Mouse (Mus musculus) embryonic facial prominence, embryonic 13.5 days (tissue): ENCODE data around the gene Gm20479. TPM values are rescaled to one million over a fixed set of nuclear protein-coding genes. Genes with fewer than 3 reads are reported as not detected.

ENCODE experiments used
- ATAC-seq: fragments of 200-750 bp; cut with Nextera tagmentation; 2 replicates; pipeline ENCODE4 v1.8.0; 2017; ENCODE audit warnings: low read depth; ENCODE audit not compliant: insufficient number of reproducible peaks, insufficient read depth, low FRiP score, low TSS enrichment
- H3K27ac ChIP-seq: fragments of 300-500 bp; sonication (generic); 2 replicates; pipeline ENCODE4 v1.5.1; 2015; ENCODE audit warnings: moderate library complexity, mild to moderate bottlenecking, inconsistent platforms
- H3K27me3 ChIP-seq: fragments of 300-500 bp; sonication (generic); 2 replicates; pipeline ENCODE4 v1.6.1; 2015; ENCODE audit warnings: mild to moderate bottlenecking, inconsistent platforms
- H3K36me3 ChIP-seq: fragments of 300-500 bp; sonication (generic); 2 replicates; pipeline ENCODE4 v1.6.1; 2015; ENCODE audit warnings: mild to moderate bottlenecking, inconsistent platforms
- H3K4me1 ChIP-seq: fragments of 300-500 bp; sonication (generic); 2 replicates; pipeline ENCODE4 v1.6.1; 2015; ENCODE audit warnings: inconsistent platforms
- H3K4me2 ChIP-seq: fragments of 300-500 bp; sonication (generic); 2 replicates; pipeline ENCODE4 v1.6.1; 2015; ENCODE audit warnings: moderate library complexity, mild to moderate bottlenecking, inconsistent platforms
- H3K4me3 ChIP-seq: fragments of 300-500 bp; sonication (generic); 2 replicates; pipeline ENCODE4 v1.5.1; 2015; ENCODE audit warnings: mild to moderate bottlenecking, inconsistent platforms
- H3K9ac ChIP-seq: fragments of 300-500 bp; sonication (generic); 2 replicates; pipeline ENCODE4 v1.6.1; 2015; ENCODE audit warnings: mild to moderate bottlenecking, inconsistent platforms
- H3K9me3 ChIP-seq: fragments of 300-500 bp; sonication (generic); 2 replicates; pipeline ENCODE4 v1.6.1; 2016; ENCODE audit warnings: inconsistent platforms
- WGBS: fragments of 180-500 bp; shearing (Covaris S2); methylation state at CpG from one replicate; pipeline ENCODE4 v1.1.7; 2015; ENCODE audit warnings: mixed read lengths; 5-methylcytosine and 5-hydroxymethylcytosine counted together
- polyA plus RNA-seq: library from polyadenylated mRNA; unstranded; fragments of >200 nt; fragmentation: Nextera tagmentation; extraction: Ambion mirVana; gene quantifications from 2 replicates; pipeline ENCODE4 v1.2.1, GENCODE M21; 2015

Gm20479 gene
- polyA plus RNA-seq, 1 experiment from 2014 or later: not detected

GRCm38 (mm10) chr7:27325697-27326096, 31.5 kb downstream of the Gm20479 start:
- ATAC-seq: no peak
- H3K4me1 ChIP-seq: peaks cover 28% of the 10 kb centered on the region
- H3K9me3 ChIP-seq: no peaks in the 10 kb centered on the region
- H3K9ac ChIP-seq: peak overlapping the region; percentile 54
- H3K4me3 ChIP-seq: peak overlapping the region; percentile 39
- H3K4me2 ChIP-seq: peak overlapping the region; percentile 59
- peaks cover 22% of the 10 kb centered on the region; the same call in 1 of the 2 replicates for H3K36me3 ChIP-seq
- H3K27ac ChIP-seq: no peak overlapping the region
- 2% methylated on average over 24 of the region's 24 CpGs for WGBS
- peaks cover 90% of the 10 kb centered on the region for H3K27me3 ChIP-seq

DNA sequence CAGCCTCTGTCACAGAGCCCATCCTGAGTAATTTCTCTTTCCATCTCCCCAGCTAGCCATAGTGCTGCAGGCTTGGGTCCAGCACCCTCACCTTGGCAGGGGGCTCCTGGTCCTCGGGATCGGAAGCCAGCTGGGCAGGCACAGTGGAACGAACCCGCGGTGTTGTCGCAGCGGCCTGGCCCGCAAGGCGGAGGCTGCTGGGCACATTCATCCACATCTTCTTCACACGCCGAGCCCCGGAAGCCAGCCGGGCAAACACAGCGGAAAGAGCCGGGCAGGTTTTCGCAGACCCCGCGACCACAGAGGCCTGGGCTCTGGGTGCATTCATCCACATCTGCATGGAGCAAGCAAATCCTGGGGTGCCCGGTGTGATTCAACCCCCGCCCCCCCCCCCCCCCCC, 32.3 kb downstream of the Gm20479 start:
- peaks cover 83% of the 10 kb centered on the region for H3K27me3 ChIP-seq
- H3K4me2 ChIP-seq: no peak overlapping the region
- no peak for ATAC-seq
- peaks cover 21% of the 10 kb centered on the region for H3K4me1 ChIP-seq
- H3K27ac ChIP-seq: no peak overlapping the region
- H3K9me3 ChIP-seq: no peaks in the 10 kb centered on the region
- no peak overlapping the region for H3K9ac ChIP-seq
- 51% methylated on average over 18 of the region's 20 CpGs for WGBS
- no peak overlapping the region for H3K4me3 ChIP-seq
- H3K36me3 ChIP-seq: peaks cover 22% of the 10 kb centered on the region; the same call in 1 of the 2 replicates

- no peak overlapping the region for H3K4me2 ChIP-seq
- 96% methylated on average over 11 of the region's 11 CpGs for WGBS
- no peak for ATAC-seq
- no peak overlapping the region for H3K27ac ChIP-seq
- H3K9me3 ChIP-seq: no peaks in the 10 kb centered on the region
- H3K36me3 ChIP-seq: peaks cover 22% of the 10 kb centered on the region; the same call in 1 of the 2 replicates
- H3K9ac ChIP-seq: no peak overlapping the region
- H3K4me1 ChIP-seq: peaks cover 14% of the 10 kb centered on the region
- no peak overlapping the region for H3K4me3 ChIP-seq
- peaks cover 75% of the 10 kb centered on the region for H3K27me3 ChIP-seq
Observed at GRCm38 (mm10) chr7:27324161-27324560, 33.1 kb downstream of the Gm20479 start.

DNA sequence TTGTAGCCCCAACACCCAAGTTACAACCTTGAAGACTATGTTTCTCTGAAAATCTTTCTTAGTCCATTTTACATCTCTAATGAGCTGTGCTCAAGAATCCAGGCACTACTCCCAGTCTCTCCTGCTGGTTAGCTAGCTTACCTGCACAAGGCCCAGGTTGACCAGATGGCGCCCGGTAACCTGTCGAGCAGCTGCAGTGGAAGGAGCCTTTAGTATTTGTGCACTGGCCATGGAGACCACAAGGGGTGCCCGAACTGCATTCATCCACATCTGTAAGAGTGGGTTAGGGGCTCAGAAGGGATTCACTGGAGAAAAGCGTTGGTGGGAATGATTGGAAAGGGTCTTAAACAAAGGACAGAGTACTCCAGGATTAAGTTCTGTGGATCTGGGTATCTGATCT, 34.2 kb downstream of the Gm20479 start:
- ATAC-seq: no peak
- Histone ChIP-seq H3K4me3 (no peak overlapping the region), H3K27ac (no peak overlapping the region), H3K36me3 (peaks cover 22% of the 10 kb centered on the region; the same call in 1 of the 2 replicates), H3K4me2 (no peak overlapping the region), H3K9me3 (no peaks in the 10 kb centered on the region), H3K9ac (no peak overlapping the region), H3K27me3 (peaks cover 63% of the 10 kb centered on the region), H3K4me1 (peaks cover 13% of the 10 kb centered on the region)
- WGBS: 88% methylated on average over 5 of the region's 5 CpGs

DNA sequence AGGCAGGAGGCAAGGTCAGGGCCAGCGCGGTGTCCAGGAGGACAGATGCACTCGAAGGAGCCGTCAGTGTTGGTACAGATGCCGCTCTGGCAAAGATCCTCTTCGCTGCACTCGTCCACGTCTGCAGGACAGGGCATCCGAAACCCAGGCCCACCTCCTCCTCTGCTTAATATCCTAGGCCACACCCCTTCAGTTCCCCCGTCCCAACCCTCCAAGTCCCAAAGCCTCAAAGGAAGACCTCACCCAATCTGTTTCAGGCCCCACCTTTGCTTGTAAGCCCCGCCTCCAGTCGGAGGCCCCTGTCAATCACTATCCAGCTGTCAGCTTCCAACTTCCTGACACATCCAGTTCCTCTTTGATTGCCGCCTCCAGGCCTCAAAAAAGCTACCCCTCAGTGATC, 34.9 kb downstream of the Gm20479 start:
- H3K4me1 ChIP-seq: peaks cover 13% of the 10 kb centered on the region
- no peak overlapping the region for H3K27ac ChIP-seq
- no peak overlapping the region for H3K4me2 ChIP-seq
- ATAC-seq: no peak
- H3K4me3 ChIP-seq: no peak overlapping the region
- H3K36me3 ChIP-seq: peaks cover 19% of the 10 kb centered on the region; the same call in 1 of the 2 replicates
- H3K27me3 ChIP-seq: peaks cover 56% of the 10 kb centered on the region
- WGBS: 13% methylated on average over 13 of the region's 13 CpGs
- no peaks in the 10 kb centered on the region for H3K9me3 ChIP-seq
- H3K9ac ChIP-seq: no peak overlapping the region

DNA sequence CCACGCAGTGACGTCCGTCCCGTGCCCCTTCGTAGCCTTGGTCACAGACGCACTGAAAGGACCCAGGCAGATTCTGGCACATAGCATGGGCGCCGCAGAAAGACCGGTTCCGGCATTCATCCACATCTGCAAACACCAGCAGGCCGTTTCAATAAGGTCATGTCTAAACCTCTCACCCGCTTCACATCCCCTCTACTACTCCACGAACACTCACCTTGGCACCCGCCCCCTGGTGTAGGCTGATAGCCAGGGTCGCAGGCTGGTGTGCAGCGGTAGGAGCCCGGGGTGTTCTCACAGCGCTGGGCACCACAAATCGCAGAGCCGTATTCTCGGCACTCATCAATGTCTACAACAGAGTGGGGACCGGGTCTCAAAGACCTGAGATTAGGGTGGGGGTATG, 37.8 kb downstream of the Gm20479 start:
- Histone ChIP-seq H3K9me3 (peaks cover 1% of the 10 kb centered on the region; the same call in 1 of the 2 replicates), H3K9ac (no peak overlapping the region), H3K4me1 (peaks cover 8% of the 10 kb centered on the region), H3K27ac (no peak overlapping the region), H3K27me3 (peaks cover 27% of the 10 kb centered on the region), H3K4me2 (no peak overlapping the region), H3K36me3 (peaks cover 22% of the 10 kb centered on the region; the same call in 1 of the 2 replicates), H3K4me3 (no peak overlapping the region)
- 91% methylated on average over 22 of the region's 22 CpGs for WGBS
- no peak for ATAC-seq

- no peak overlapping the region for H3K27ac ChIP-seq
- no peak for ATAC-seq
- 23% methylated on average over 7 of the region's 7 CpGs for WGBS
Observed at GRCm38 (mm10) chr7:27315958-27316357, 41.3 kb downstream of the Gm20479 start.

GRCm38 (mm10) chr7:27314393-27314792, 42.8 kb downstream of the Gm20479 start:
- WGBS: 86% methylated on average over 3 of the region's 3 CpGs
- Histone ChIP-seq H3K4me2 (no peak overlapping the region), H3K9ac (no peak overlapping the region), H3K27me3 (peaks cover 23% of the 10 kb centered on the region), H3K36me3 (peaks cover 29% of the 10 kb centered on the region), H3K27ac (no peak overlapping the region), H3K9me3 (peaks cover 10% of the 10 kb centered on the region; the same call in 1 of the 2 replicates), H3K4me3 (no peak overlapping the region), H3K4me1 (peaks cover 12% of the 10 kb centered on the region)
- ATAC-seq: no peak

More at GRCm38 (mm10) chr7:27315958-27316357, 41.3 kb downstream of the Gm20479 start:
- Histone ChIP-seq H3K27me3 (peaks cover 10% of the 10 kb centered on the region), H3K9ac (0 out of 2 replicates have a peak overlapping the region, but pooled peaks have one; percentile 44), H3K4me3 (no peak overlapping the region), H3K36me3 (peaks cover 29% of the 10 kb centered on the region), H3K4me1 (peaks cover 8% of the 10 kb centered on the region), H3K9me3 (peaks cover 10% of the 10 kb centered on the region; the same call in 1 of the 2 replicates), H3K4me2 (no peak overlapping the region)

- WGBS: 87% methylated on average over 12 of the region's 12 CpGs
- Histone ChIP-seq H3K27me3 (peaks cover 26% of the 10 kb centered on the region), H3K4me3 (no peak overlapping the region), H3K4me1 (peaks cover 20% of the 10 kb centered on the region), H3K4me2 (no peak overlapping the region), H3K9ac (no peak overlapping the region), H3K36me3 (peaks cover 25% of the 10 kb centered on the region), H3K27ac (no peak overlapping the region), H3K9me3 (peaks cover 10% of the 10 kb centered on the region; the same call in 1 of the 2 replicates)
- ATAC-seq: no peak
Observed at GRCm38 (mm10) chr7:27311651-27312284, 45.5 kb downstream of the Gm20479 start.

DNA sequence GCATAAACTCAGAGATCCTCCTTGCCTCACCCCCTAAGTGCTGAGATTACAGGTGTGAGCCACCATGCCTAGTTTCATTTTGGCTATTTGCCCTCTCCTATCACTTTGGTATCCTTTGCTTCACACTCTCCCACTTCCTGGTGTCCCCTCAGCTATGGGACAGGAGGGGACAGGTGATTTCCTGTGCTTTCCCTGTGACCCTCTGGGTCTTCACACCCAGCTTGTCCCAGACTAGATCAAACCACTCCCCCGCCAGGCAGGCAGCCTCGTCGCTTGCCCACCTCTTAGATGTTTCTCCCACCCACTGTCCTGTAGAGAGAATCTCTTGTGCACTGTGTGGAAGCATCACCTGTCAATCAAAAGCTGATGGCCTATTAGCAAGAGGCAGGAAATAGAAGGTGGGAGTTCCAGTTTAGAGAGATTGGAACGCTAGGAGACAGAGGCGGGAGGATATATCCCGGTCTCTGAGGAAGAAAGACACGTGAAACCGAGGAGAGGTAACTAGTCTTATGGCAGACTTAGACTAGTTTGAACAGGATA, 46.2 kb downstream of the Gm20479 start:
- Histone ChIP-seq H3K9ac (no peak overlapping the region), H3K9me3 (peaks cover 10% of the 10 kb centered on the region; the same call in 1 of the 2 replicates), H3K4me2 (no peak overlapping the region), H3K36me3 (peaks cover 25% of the 10 kb centered on the region), H3K27ac (no peak overlapping the region), H3K4me3 (no peak overlapping the region), H3K4me1 (peaks cover 16% of the 10 kb centered on the region), H3K27me3 (peaks cover 26% of the 10 kb centered on the region)
- ATAC-seq: no peak
- 49% methylated on average over 8 of the region's 8 CpGs for WGBS

GRCm38 (mm10) chr7:27310306-27310705, 46.9 kb downstream of the Gm20479 start:
- WGBS: 7% methylated on average over 17 of the region's 17 CpGs
- H3K27ac ChIP-seq: peak overlapping the region; percentile 51; the same call in 1 of the 2 replicates
- H3K4me3 ChIP-seq: no peak overlapping the region; the same call in 1 of the 2 replicates
- peaks cover 12% of the 10 kb centered on the region; the same call in 1 of the 2 replicates for H3K4me1 ChIP-seq
- peak overlapping the region; percentile 44 for H3K4me2 ChIP-seq
- no peak for ATAC-seq
- peaks cover 25% of the 10 kb centered on the region for H3K36me3 ChIP-seq
- H3K9ac ChIP-seq: no peak overlapping the region
- peaks cover 26% of the 10 kb centered on the region for H3K27me3 ChIP-seq
- H3K9me3 ChIP-seq: peaks cover 10% of the 10 kb centered on the region; the same call in 1 of the 2 replicates

DNA sequence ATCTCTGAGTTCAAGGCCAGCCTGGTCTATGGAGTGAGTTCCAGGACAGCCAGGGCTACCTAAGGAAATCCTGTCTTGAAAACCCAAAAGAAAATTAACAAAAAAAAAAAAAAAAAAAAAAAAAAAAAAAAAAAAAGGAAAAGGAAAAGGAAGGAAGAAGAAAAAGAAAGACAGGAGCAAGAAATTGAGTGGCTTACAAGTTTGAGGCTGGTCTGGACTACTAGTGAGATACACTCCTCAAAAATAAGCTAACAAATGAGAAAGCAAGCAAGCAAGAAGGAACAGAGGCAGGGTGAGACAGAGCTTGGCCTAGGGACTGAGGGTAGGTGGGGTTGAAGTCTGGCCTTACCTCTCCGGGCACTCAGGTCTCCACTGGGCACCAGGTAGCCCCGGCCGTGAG, 47.4 kb downstream of the Gm20479 start:
- peaks cover 26% of the 10 kb centered on the region for H3K27me3 ChIP-seq
- H3K36me3 ChIP-seq: peaks cover 25% of the 10 kb centered on the region
- peaks cover 12% of the 10 kb centered on the region; the same call in 1 of the 2 replicates for H3K4me1 ChIP-seq
- H3K4me3 ChIP-seq: no peak overlapping the region
- H3K27ac ChIP-seq: peak overlapping the region; percentile 51; the same call in 1 of the 2 replicates
- WGBS: 45% methylated on average over 3 of the region's 3 CpGs
- H3K4me2 ChIP-seq: no peak overlapping the region
- ATAC-seq: no peak
- H3K9ac ChIP-seq: no peak overlapping the region
- H3K9me3 ChIP-seq: peaks cover 10% of the 10 kb centered on the region; the same call in 1 of the 2 replicates
